Mouse (Mus musculus) frontal cortex, postnatal 36 days (tissue): Measurements from ENCODE around the gene Ptprd.

Experiments used
- DNase-seq, 2 experiments: peaks; one replicate each; pipeline ENCODE4 v3.0.0; 2022; ENCODE audit warnings: low spot score in 2 of 2

Ptprd gene

DNA sequence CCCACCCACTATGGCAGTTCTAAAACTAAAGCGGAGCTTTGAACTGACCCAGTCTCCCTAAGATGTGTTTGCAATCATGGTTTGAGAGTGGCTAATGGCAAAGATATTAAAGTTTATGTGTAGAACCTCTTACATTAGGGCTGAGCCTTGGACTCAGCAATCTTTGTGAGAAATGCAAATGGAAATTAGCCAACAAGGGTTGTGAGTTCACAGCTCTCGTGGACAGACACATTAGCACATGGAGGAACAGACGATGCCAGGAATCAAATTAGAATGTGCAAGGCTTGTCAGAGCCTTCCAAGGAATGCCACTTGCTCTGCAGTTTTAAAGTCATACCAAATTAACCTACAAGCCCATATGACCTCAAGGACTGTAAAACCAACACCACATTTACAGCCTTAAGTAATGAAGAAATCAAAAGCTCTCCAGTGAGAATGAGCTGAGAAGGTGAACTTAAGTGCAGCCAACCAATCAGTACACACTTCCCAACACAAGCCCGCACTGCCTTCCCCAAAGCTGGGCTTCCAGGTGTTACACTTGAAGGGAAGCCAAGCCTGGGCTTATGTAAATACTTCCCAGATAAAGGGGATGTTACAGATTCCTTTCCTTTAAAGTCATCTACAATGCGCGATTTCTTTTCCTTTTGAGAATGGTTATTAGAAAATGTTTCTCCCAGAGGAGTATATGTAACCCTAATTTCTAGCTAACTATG, 2258.3 kb downstream of the Ptprd start:
- DNase-seq = no peak

DNA sequence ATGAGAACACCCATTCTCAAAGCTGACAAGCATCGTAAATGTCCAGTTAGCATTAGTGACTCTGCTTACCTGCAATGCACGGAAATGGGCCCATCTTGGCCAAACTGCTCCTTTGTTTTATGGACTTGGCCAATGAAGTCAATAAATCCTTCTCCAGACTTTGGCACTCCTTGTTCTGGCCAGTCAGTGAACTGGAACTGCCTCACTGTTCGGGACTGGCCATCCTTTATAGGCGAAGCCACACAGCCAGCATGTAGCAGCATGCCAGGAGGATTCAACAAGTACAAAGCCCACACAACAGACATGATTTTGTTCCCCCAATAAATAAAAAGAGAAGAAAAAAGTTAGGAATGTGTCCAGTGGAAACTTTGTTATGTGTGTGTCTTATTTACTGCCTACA, 2261.2 kb downstream of the Ptprd start:
- no peak for DNase-seq

DNA sequence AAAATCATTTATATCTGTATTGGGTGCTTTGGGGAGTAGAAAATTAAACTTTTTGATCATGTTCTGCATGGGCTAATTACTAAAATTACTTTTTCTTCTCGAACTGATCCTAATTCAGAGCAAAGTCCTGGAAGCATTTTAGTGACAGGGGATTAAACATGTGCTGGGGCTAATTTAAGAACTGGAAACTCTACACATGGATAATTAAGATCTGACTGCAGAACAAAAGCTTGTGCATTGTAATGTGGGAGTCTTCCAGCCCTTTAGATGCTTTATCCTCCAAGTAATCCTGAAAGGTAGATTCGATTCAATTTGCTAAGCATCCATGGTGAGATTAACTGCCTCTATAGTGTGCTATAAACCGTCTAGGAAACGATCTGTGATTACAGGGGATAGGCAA, 2316.9 kb downstream of the Ptprd start:
- DNase-seq = no peak
